Mouse (Mus musculus): ENCODE measurements at regions not wholly inside any gene's neighbourhood (a gene's known extent, or its start where the extent isn't known, plus 50 kb on each side); places are given as distances from the start of the nearest gene placed in this dataset.
"Not testable (repeated sequence)": the region's sequence is repeated elsewhere in the genome, so short reads cannot be mapped to it uniquely, and the experiment has no call there.

- no peak for DNase-seq
Measured at GRCm38 (mm10) chr6:74282842-74283241, 813.4 kb upstream of the 4931417E11Rik start.

GRCm38 (mm10) chr6:74274232-74274631 lies 804.8 kb upstream of the 4931417E11Rik start:
- DNase-seq = no peak

- DNase-seq = peak; percentile 63
Measured at GRCm38 (mm10) chr6:74271156-74271897, 801.9 kb upstream of the 4931417E11Rik start.

GRCm38 (mm10) chr6:74266601-74267000 lies 797.1 kb upstream of the 4931417E11Rik start:
- not testable (repeated sequence) for DNase-seq

Data from cerebellum, adult 11-12 months (tissue).